Mouse (Mus musculus): ENCODE data around the gene Casp14.

DNA sequence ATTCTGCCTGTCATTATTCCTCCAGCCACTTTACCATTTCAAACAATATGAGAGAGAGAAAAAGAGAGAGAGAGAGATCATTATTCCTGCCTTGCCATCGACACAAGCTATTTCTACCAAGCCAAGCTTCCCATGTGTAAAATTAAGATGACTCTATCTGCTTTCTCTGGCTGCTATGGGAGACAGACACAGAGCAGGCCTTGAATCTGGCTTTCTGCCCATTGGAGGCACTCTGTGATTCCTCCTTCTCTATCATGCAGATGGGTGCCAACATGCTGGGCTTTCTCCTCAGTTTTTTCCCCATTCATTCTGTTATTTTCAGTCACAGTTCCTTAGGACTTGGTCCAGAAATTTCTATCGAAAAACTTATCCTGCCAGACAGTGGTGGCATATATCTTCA lies 4.6 kb upstream of the Casp14 start:
- no peak for TF ChIP-seq CTCF (IDR thresholded peaks at IDR 0.05; ENCODE audit: control insufficient read depth, insufficient read depth, insufficient replicate concordance, low read depth, low read length)
- TF ChIP-seq POLR2A (IDR thresholded peaks at IDR 0.05; ENCODE audit: control insufficient read depth, low read depth, low read length), result no peak

Measured in testis, adult 2 months (tissue).